Mouse (Mus musculus): ENCODE results near the gene Hoxc5. TPM values are rescaled to one million over a fixed set of nuclear protein-coding genes. Genes with fewer than 3 reads are reported as not detected.

The Hoxc5 gene
- total and polyA plus RNA-seq, 2 experiments from 2014 or later: 5.4 to 6.4 TPM

- ATAC-seq: no peak
- Histone ChIP-seq H3K4me3 (ENCODE audit: low read length) (peak overlapping the region; percentile 42), H3K27me3 (ENCODE audit: insufficient read depth, low read length) (peaks cover 74% of the 10 kb centered on the region), H3K9ac (replicated peaks; ENCODE audit: low read length) (peak overlapping the region; percentile 44; the same call in 1 of the 2 replicates), H3K4me2 (ENCODE audit: low read depth, low read length) (peak overlapping the region; percentile 51), H3K27ac (no peak overlapping the region), H3K36me3 (ENCODE audit: insufficient read depth, low read length) (no peaks in the 10 kb centered on the region), H3K4me1 (ENCODE audit: insufficient read depth, low read length) (no peaks in the 10 kb centered on the region), H3K9me3 (ENCODE audit: low read length) (no peaks in the 10 kb centered on the region)
- no peak for DNase-seq (ENCODE audit: low spot score)
- under 1% methylated on average over 14 of the region's 14 CpGs for WGBS
- TF ChIP-seq CTCF (IDR thresholded peaks at IDR 0.05; ENCODE audit: low read depth): no peak
Measured at GRCm38 (mm10) chr15:103035548-103035881, 68.3 kb downstream of the Hoxc5 start.

- DNase-seq (ENCODE audit: low spot score): no peak
- H3K27ac ChIP-seq: no peak overlapping the region
- no peak for TF ChIP-seq CTCF (IDR thresholded peaks at IDR 0.05; ENCODE audit: low read depth)
- H3K4me3 ChIP-seq (ENCODE audit: low read length): no peak overlapping the region
- H3K4me1 ChIP-seq (ENCODE audit: insufficient read depth, low read length): no peaks in the 10 kb centered on the region
- ATAC-seq: no peak
- no peaks in the 10 kb centered on the region for H3K9me3 ChIP-seq (ENCODE audit: low read length)
- no peaks in the 10 kb centered on the region for H3K36me3 ChIP-seq (ENCODE audit: insufficient read depth, low read length)
- H3K27me3 ChIP-seq (ENCODE audit: insufficient read depth, low read length): peaks cover 80% of the 10 kb centered on the region
- no peak overlapping the region for H3K9ac ChIP-seq (replicated peaks; ENCODE audit: low read length)
- 15% methylated on average over 1 of the region's 1 CpGs for WGBS
- peak overlapping the region; percentile 16; the same call in 1 of the 2 replicates for H3K4me2 ChIP-seq (ENCODE audit: low read depth, low read length)
Measured at GRCm38 (mm10) chr15:103037579-103037978, 70.3 kb downstream of the Hoxc5 start.

- H3K27me3 ChIP-seq (ENCODE audit: insufficient read depth, low read length): peaks cover 86% of the 10 kb centered on the region
- no peaks in the 10 kb centered on the region for H3K4me1 ChIP-seq (ENCODE audit: insufficient read depth, low read length)
- ATAC-seq: no peak
- WGBS: 11% methylated on average over 10 of the region's 10 CpGs
- peak overlapping the region; percentile 16 for H3K4me2 ChIP-seq (ENCODE audit: low read depth, low read length)
- H3K9ac ChIP-seq (replicated peaks; ENCODE audit: low read length): no peak overlapping the region
- no peak for DNase-seq (ENCODE audit: low spot score)
- no peak overlapping the region for H3K27ac ChIP-seq
- 0 out of 2 replicates have a peak overlapping the region, but pooled peaks have one; percentile 8 for H3K4me3 ChIP-seq (ENCODE audit: low read length)
- no peaks in the 10 kb centered on the region for H3K9me3 ChIP-seq (ENCODE audit: low read length)
- H3K36me3 ChIP-seq (ENCODE audit: insufficient read depth, low read length): no peaks in the 10 kb centered on the region
- no peak for TF ChIP-seq CTCF (IDR thresholded peaks at IDR 0.05; ENCODE audit: low read depth)
Measured at GRCm38 (mm10) chr15:103038701-103039480, 71.6 kb downstream of the Hoxc5 start.

GRCm38 (mm10) chr15:103039609-103040008, 72.4 kb downstream of the Hoxc5 start:
- Histone ChIP-seq H3K4me1 (ENCODE audit: insufficient read depth, low read length) (no peaks in the 10 kb centered on the region), H3K27ac (no peak overlapping the region), H3K9me3 (ENCODE audit: low read length) (no peaks in the 10 kb centered on the region), H3K9ac (replicated peaks; ENCODE audit: low read length) (no peak overlapping the region), H3K4me2 (ENCODE audit: low read depth, low read length) (peak overlapping the region; percentile 16; the same call in 1 of the 2 replicates), H3K36me3 (ENCODE audit: insufficient read depth, low read length) (no peaks in the 10 kb centered on the region), H3K27me3 (ENCODE audit: insufficient read depth, low read length) (peaks cover 86% of the 10 kb centered on the region), H3K4me3 (ENCODE audit: low read length) (no peak overlapping the region)
- ATAC-seq (no peak), DNase-seq (ENCODE audit: low spot score) (peak; percentile 51)
- TF ChIP-seq CTCF (IDR thresholded peaks at IDR 0.05; ENCODE audit: low read depth): no peak
- WGBS: 3% methylated on average over 3 of the region's 3 CpGs

- no peak for ATAC-seq
- TF ChIP-seq CTCF (IDR thresholded peaks at IDR 0.05; ENCODE audit: low read depth): no peak
- no peak overlapping the region for H3K9ac ChIP-seq (replicated peaks; ENCODE audit: low read length)
- 0 out of 2 replicates have a peak overlapping the region, but pooled peaks have one; percentile 36 for H3K27ac ChIP-seq
- no peaks in the 10 kb centered on the region for H3K4me1 ChIP-seq (ENCODE audit: insufficient read depth, low read length)
- H3K4me3 ChIP-seq (ENCODE audit: low read length): no peak overlapping the region
- 6% methylated on average over 12 of the region's 12 CpGs for WGBS
- H3K9me3 ChIP-seq (ENCODE audit: low read length): no peaks in the 10 kb centered on the region
- H3K36me3 ChIP-seq (ENCODE audit: insufficient read depth, low read length): no peaks in the 10 kb centered on the region
- H3K4me2 ChIP-seq (ENCODE audit: low read depth, low read length): peak overlapping the region; percentile 35
- peaks cover 83% of the 10 kb centered on the region for H3K27me3 ChIP-seq (ENCODE audit: insufficient read depth, low read length)
- no peak for DNase-seq (ENCODE audit: low spot score)
Measured at GRCm38 (mm10) chr15:103040601-103041000, 73.4 kb downstream of the Hoxc5 start.

GRCm38 (mm10) chr15:103041613-103042012, 74.4 kb downstream of the Hoxc5 start:
- Histone ChIP-seq H3K4me1 (ENCODE audit: insufficient read depth, low read length) (no peaks in the 10 kb centered on the region), H3K4me3 (ENCODE audit: low read length) (no peak overlapping the region), H3K9me3 (ENCODE audit: low read length) (no peaks in the 10 kb centered on the region), H3K4me2 (ENCODE audit: low read depth, low read length) (no peak overlapping the region), H3K36me3 (ENCODE audit: insufficient read depth, low read length) (no peaks in the 10 kb centered on the region), H3K27me3 (ENCODE audit: insufficient read depth, low read length) (peaks cover 86% of the 10 kb centered on the region), H3K9ac (replicated peaks; ENCODE audit: low read length) (no peak overlapping the region), H3K27ac (no peak overlapping the region)
- TF ChIP-seq CTCF (IDR thresholded peaks at IDR 0.05; ENCODE audit: low read depth): no peak
- 13% methylated on average over 5 of the region's 5 CpGs for WGBS
- ATAC-seq (no peak), DNase-seq (ENCODE audit: low spot score) (no peak)

- DNase-seq (ENCODE audit: low spot score) (no peak), ATAC-seq (no peak)
- no peak overlapping the region for H3K4me3 ChIP-seq (ENCODE audit: low read length)
- H3K36me3 ChIP-seq (ENCODE audit: insufficient read depth, low read length): no peaks in the 10 kb centered on the region
- no peak overlapping the region for H3K9ac ChIP-seq (replicated peaks; ENCODE audit: low read length)
- no peaks in the 10 kb centered on the region for H3K4me1 ChIP-seq (ENCODE audit: insufficient read depth, low read length)
- no peak overlapping the region for H3K4me2 ChIP-seq (ENCODE audit: low read depth, low read length)
- 11% methylated on average over 1 of the region's 1 CpGs for WGBS
- no peak overlapping the region for H3K27ac ChIP-seq
- H3K27me3 ChIP-seq (ENCODE audit: insufficient read depth, low read length): peaks cover 89% of the 10 kb centered on the region
- TF ChIP-seq CTCF (IDR thresholded peaks at IDR 0.05; ENCODE audit: low read depth): no peak
- no peaks in the 10 kb centered on the region for H3K9me3 ChIP-seq (ENCODE audit: low read length)
Measured at GRCm38 (mm10) chr15:103042209-103042608, 75.0 kb downstream of the Hoxc5 start.

Measured in hindbrain, postnatal 0 days (tissue).